Mouse (Mus musculus) ES-E14 (cell line): ENCODE measurements around the gene Ly86. TPM values are rescaled to one million over a fixed set of nuclear protein-coding genes. Genes with fewer than 3 reads are reported as not detected.
A peak's percentile ranks its signal among the peaks of the same experiment; 100 is the strongest.

ENCODE experiments used
- DNase-seq: peaks from one replicate; pipeline ENCODE4 v3.0.0-alpha.2; 2013; ENCODE audit warnings: low read depth, low spot score
- H3K27ac ChIP-seq: 2 replicates; pipeline ENCODE4 v1.5.1; 2012; ENCODE audit warnings: low read depth, mild to moderate bottlenecking, low read length, moderate library complexity, mixed read lengths; ENCODE audit not compliant: poor library complexity, insufficient read depth, severe bottlenecking
- H3K36me3 ChIP-seq: 2 replicates; pipeline ENCODE4 v1.6.1; 2012; ENCODE audit warnings: mild to moderate bottlenecking, low read length, moderate library complexity, mixed read lengths; ENCODE audit not compliant: control insufficient read depth, poor library complexity, insufficient read depth, severe bottlenecking
- H3K4me1 ChIP-seq, 2 experiments: fragments of 150-350 bp in 1 of 2; sonication (generic) in 1 of 2; 2 replicates each; pipeline ENCODE4 v1.6.1; 2012; ENCODE audit warnings: low read length in 2 of 2, mild to moderate bottlenecking in 1 of 2, mixed read lengths in 1 of 2; ENCODE audit not compliant: control insufficient read depth in 2 of 2, insufficient read depth in 2 of 2, poor library complexity in 1 of 2
- H3K4me3 ChIP-seq, 2 experiments: fragments of 150-350 bp in 1 of 2; sonication (generic) in 1 of 2; 2 replicates each; pipeline ENCODE4 v1.5.1; 2012; ENCODE audit warnings: low read length in 2 of 2, low read depth in 1 of 2, mild to moderate bottlenecking in 1 of 2, mixed read lengths in 1 of 2; ENCODE audit not compliant: insufficient read depth in 1 of 2, poor library complexity in 1 of 2, severe bottlenecking in 1 of 2
- H3K9ac ChIP-seq: 2 replicates; pipeline ENCODE4 v1.6.1; 2012; ENCODE audit warnings: low read depth, mild to moderate bottlenecking, low read length, mixed read lengths; ENCODE audit not compliant: poor library complexity, insufficient read depth, severe bottlenecking
- H3K9me3 ChIP-seq: fragments of 150-350 bp; sonication (generic); 2 replicates; pipeline ENCODE4 v1.6.1; 2012; ENCODE audit warnings: low read depth, mild to moderate bottlenecking, low read length; ENCODE audit not compliant: control insufficient read depth, insufficient read depth
- CHD2 ChIP-seq: IDR thresholded peaks from 2 replicates; pipeline ENCODE4 v1.6.1; 2014; ENCODE audit warnings: mild to moderate bottlenecking, low read depth, low read length, inconsistent platforms
- HCFC1 ChIP-seq: IDR thresholded peaks from 2 replicates; pipeline ENCODE4 v1.6.1; 2012; ENCODE audit warnings: low read length, inconsistent platforms, borderline replicate concordance; ENCODE audit not compliant: insufficient read depth
- MAFK ChIP-seq: IDR thresholded peaks from 2 replicates; pipeline ENCODE4 v1.6.1; 2014; ENCODE audit warnings: mild to moderate bottlenecking, low read depth, low read length, inconsistent platforms; ENCODE audit not compliant: insufficient read depth
- ZC3H11A ChIP-seq: IDR thresholded peaks from 2 replicates; pipeline ENCODE4 v1.6.1; 2012; ENCODE audit warnings: low read depth, mild to moderate bottlenecking, inconsistent platforms, low read length, borderline replicate concordance
- ZNF384 ChIP-seq: IDR thresholded peaks from 2 replicates; pipeline ENCODE4 v1.6.1; 2012; ENCODE audit warnings: low read depth, low read length, inconsistent platforms
- in situ Hi-C, 2 experiments: fragments of 600-800 bp; cut with MboI; formaldehyde crosslinking; loops; one replicate each; pipeline ENCODE4 v1.15.1; 2025; ENCODE audit warnings: low sequenced_read_pairs in 2 of 2, inconsistent platforms in 1 of 2; ENCODE audit not compliant: unreplicated experiment in 2 of 2
- total RNA-seq: library from RNA; depleted of rRNA; stranded (reverse); fragments of 300-350 nt; gene quantifications from 2 replicates; pipeline ENCODE4 v1.2.3, GENCODE M21; 2012

Ly86 gene
- total RNA-seq, 1 experiment, result 0.94 TPM

DNA sequence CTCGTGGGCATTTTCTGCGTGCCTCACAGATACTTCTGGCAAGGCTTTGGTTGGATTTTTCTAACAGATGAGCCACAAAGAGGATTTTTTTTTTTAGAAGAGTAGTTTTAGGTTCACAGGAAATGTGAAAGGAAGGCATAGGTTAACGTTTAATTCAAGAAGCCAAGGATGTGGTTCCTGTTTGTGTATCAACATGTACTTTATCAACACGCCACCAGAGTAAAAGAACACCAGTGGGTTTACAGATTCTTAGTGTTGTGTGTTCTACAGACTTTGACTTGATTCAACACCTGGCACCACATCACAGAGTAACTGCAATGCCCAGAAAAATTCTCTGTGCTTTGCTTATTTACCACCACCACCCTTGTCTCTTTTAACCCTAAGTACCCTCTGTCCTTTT lies 37.0 kb upstream of the Ly86 start:
- Histone ChIP-seq H3K4me3 (no peak overlapping the region), H3K9me3 (no peaks in the 10 kb centered on the region), H3K27ac (no peak overlapping the region), H3K9ac (no peak overlapping the region), H3K36me3 (no peaks in the 10 kb centered on the region), H3K4me1 (peaks cover 2 to 5% of the 10 kb centered on the region in 2 experiments; a peak in 1 of 4 replicates)
- in situ Hi-C loops, result loop anchor here in 1 of 2 experiments (25.0 kb wide), 2 partner anchors 1021 to 1321 kb away; no protein-coding TSS in a partner anchor
- TF ChIP-seq CHD2 (no peak), HCFC1 (no peak), ZC3H11A (no peak), MAFK (no peak), ZNF384 (no peak)
- DNase-seq, result no peak

DNA sequence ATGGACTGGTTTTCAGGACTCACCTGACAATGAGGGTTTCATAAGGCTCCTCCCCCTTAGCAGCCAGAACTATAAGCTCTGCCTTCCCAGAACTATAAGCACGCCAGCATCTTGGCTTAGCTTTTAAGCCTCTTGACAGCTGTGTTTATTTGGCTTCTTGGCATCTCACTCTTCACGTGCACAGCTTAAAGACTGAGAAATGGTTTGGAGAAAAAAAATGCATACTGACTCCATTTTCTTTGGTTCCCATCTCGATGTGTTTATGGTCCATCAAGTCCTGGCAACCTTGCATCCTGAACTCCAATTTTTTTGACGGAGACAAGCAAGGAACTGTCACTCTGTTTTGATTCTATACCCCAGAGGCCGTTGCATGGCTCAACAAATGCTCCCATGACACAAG lies 35.7 kb upstream of the Ly86 start:
- in situ Hi-C loops, result loop anchor here in 1 of 2 experiments (25.0 kb wide), 2 partner anchors 1022 to 1322 kb away; no protein-coding TSS in a partner anchor
- H3K9ac ChIP-seq, result no peak overlapping the region
- DNase-seq, result no peak
- no peaks in the 10 kb centered on the region for H3K9me3 ChIP-seq
- no peak overlapping the region for H3K27ac ChIP-seq
- no peaks in the 10 kb centered on the region for H3K36me3 ChIP-seq
- H3K4me3 ChIP-seq, result no peak overlapping the region
- peaks cover 2 to 4% of the 10 kb centered on the region in 2 experiments; a peak in 1 of 4 replicates for H3K4me1 ChIP-seq
- TF ChIP-seq HCFC1 (no peak), ZC3H11A (no peak), CHD2 (no peak), MAFK (no peak), ZNF384 (no peak)

DNA sequence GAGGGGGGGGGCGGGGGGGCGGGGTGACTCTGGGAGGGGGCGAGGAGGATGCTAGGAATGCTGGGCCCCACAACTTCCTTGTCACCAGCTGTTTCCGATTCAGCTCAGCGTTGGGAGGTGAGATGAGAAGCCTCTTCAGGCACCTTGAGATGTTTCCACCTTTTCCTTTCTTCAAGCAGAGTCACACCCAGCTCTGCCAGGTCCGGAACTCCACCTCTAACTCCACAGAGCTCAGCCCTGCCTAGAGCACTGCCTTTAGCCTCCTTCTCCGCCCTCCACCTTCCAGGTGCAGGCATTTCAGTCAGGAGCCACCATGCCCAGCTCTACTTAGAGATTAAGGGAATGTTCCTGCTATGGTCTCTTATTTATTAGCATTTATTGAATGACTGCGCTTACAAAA lies 34.7 kb upstream of the Ly86 start:
- TF ChIP-seq HCFC1 (no peak), CHD2 (no peak), ZNF384 (no peak), ZC3H11A (no peak), MAFK (no peak)
- Histone ChIP-seq H3K27ac (no peak overlapping the region), H3K4me3 (no peak overlapping the region), H3K4me1 (peaks cover 2 to 4% of the 10 kb centered on the region in 2 experiments; a peak in 1 of 4 replicates), H3K36me3 (no peaks in the 10 kb centered on the region), H3K9ac (no peak overlapping the region), H3K9me3 (no peaks in the 10 kb centered on the region)
- no peak for DNase-seq
- in situ Hi-C loops, result loop anchor here in 1 of 2 experiments (25.0 kb wide), 2 partner anchors 1023 to 1323 kb away; no protein-coding TSS in a partner anchor

DNA sequence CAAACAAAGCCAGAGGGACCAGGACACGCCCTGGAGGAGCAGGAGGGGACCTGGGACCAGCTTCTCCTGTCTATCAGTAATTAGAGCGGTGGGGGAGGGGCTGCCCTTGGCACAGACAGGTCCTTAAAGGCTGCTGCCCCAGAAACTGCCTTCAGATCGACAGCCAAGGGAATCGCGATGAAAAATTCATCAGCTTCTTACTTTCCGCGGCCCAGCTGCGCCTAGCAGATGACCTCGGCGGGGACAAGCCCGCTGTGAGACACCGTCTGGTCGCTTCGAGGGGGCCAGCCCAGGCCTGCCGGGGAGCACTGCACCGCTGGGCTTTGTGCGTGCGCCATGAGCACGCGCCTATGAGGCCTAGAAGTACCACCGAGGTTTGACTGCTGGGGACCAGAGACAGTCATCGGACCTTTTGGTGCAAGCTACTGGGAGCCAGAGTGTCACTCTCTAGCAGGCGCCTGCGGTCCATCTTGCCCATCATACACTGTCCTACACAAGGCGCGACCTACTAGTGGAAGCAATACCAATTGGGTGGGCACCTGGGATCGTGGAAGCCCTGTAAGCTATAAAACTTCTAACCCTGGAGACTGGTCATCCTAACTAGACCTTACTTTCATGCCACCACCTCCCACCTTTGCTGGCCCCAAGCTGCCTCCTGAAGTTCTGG lies 33.3 kb upstream of the Ly86 start:
- H3K27ac ChIP-seq, result no peak overlapping the region
- peak overlapping the region; percentile 1; the same call in 1 of the 2 replicates for H3K9ac ChIP-seq
- H3K9me3 ChIP-seq, result no peaks in the 10 kb centered on the region
- peak overlapping the region; percentile 50 to 60 for H3K4me3 ChIP-seq
- DNase-seq, result no peak
- H3K36me3 ChIP-seq, result no peaks in the 10 kb centered on the region
- TF ChIP-seq MAFK (no peak), ZNF384 (no peak), HCFC1 (no peak), CHD2 (no peak), ZC3H11A (no peak)
- in situ Hi-C loops, result loop anchor here in 1 of 2 experiments (25.0 kb wide), 2 partner anchors 1024 to 1324 kb away; no protein-coding TSS in a partner anchor
- peaks cover 2 to 4% of the 10 kb centered on the region in 2 experiments; a peak in 1 of 4 replicates for H3K4me1 ChIP-seq
